Comparison of ENCODE assay signal across 24 mouse cellular contexts in genomic region chr8:93030664-93031063, GRCm38 (mm10). TPM values are rescaled to one million over a fixed set of nuclear protein-coding genes. Genes with fewer than 3 reads are reported as not detected.
DNase-seq lines count a peak whose midpoint lies in the region; ATAC-seq and TF ChIP-seq lines count a peak whose summit lies in the region.
"Had no signal": no experiment of that assay in that cellular context is flagged by ENCODE, and none has a peak within 500 bp of the region (broad histone marks: within the 10 kb centered on the region; RNA-seq: fewer than 3 reads in every experiment).

No protein-coding gene starts in this region.

- peak; percentile 43 for ATAC-seq in intestine, postnatal 0 days
- no peak for ATAC-seq in intestine, embryonic 16.5 days
- peak; percentile 72 to 83 for ATAC-seq in hematopoietic stem cell, adult 5-6 weeks (replicated peaks in 1 of 2; ENCODE audit: insufficient read depth in 1 of 2, low FRiP score in 2 of 2, low TSS enrichment in 1 of 2, low read depth in 1 of 2, poor library complexity in 2 of 2, severe bottlenecking in 2 of 2)
- no peak for ATAC-seq in hindbrain, postnatal 0 days
- ATAC-seq: forebrain, embryonic 13.5 days; forebrain, postnatal 0 days; inflammation-experienced regulatory T-cells, adult 6 months had no signal

- no peak overlapping the region for H3K4me3 ChIP-seq in intestine, postnatal 0 days (ENCODE audit: low read depth, low read length)
- H3K4me3 ChIP-seq in intestine, embryonic 16.5 days (ENCODE audit: low read length): no peak overlapping the region
- H3K4me3 ChIP-seq in CH12.LX (replicated peaks in 1 of 3; ENCODE audit: low read depth in 2 of 3, low read length in 2 of 3, poor library complexity in 1 of 3): no peak overlapping the region
- no peak overlapping the region for H3K4me3 ChIP-seq in layer of hippocampus, adult 2 months
- no peak overlapping the region for H3K4me3 ChIP-seq in hindbrain, postnatal 0 days (ENCODE audit: low read length)
- H3K4me3 ChIP-seq: embryonic facial prominence, embryonic 13.5 days; forebrain, embryonic 13.5 days; heart, adult 2 months; heart, embryonic 15.5 days; hindbrain, embryonic 15.5 days had no signal

- dilution Hi-C loops in CH12.LX (cut with MboI; ENCODE audit: extremely low pct_ligation_motif_present, extremely low pct_unique_long_range_greater_than_20kb, low sequenced_read_pairs): no loop called here

- TF ChIP-seq POLR2A in CH12.LX (IDR thresholded peaks at IDR 0.05; ENCODE audit: low read depth, low read length): no peak

- in situ Hi-C loops in CH12.LX (cut with MboI; ENCODE audit: low pct_ligation_motif_present, low pct_unique_long_range_greater_than_20kb, low sequenced_read_pairs): no loop called here

- TF ChIP-seq CTCF in intestine, postnatal 0 days (IDR thresholded peaks at IDR 0.05; ENCODE audit: low read depth): no peak
- no peak for TF ChIP-seq CTCF in CH12.LX (conservative IDR thresholded peaks at IDR 0.05 in 1 of 2, IDR thresholded peaks at IDR 0.05 in 1 of 2; ENCODE audit: low read depth in 2 of 2, low read length in 2 of 2)
- TF ChIP-seq CTCF in layer of hippocampus, adult 2 months (conservative IDR thresholded peaks at IDR 0.05): no peak
- no peak for TF ChIP-seq CTCF in hindbrain, postnatal 0 days (IDR thresholded peaks at IDR 0.05; ENCODE audit: low read depth)

- H3K9ac ChIP-seq in intestine, postnatal 0 days (ENCODE audit: low read depth, low read length): no peak overlapping the region
- no peak overlapping the region for H3K9ac ChIP-seq in intestine, embryonic 16.5 days (ENCODE audit: low read depth, low read length)
- no peak overlapping the region for H3K9ac ChIP-seq in CH12.LX (ENCODE audit: insufficient read depth, low read depth)
- no peak overlapping the region for H3K9ac ChIP-seq in hindbrain, postnatal 0 days (replicated peaks; ENCODE audit: low read length)
- H3K9ac ChIP-seq: embryonic facial prominence, embryonic 13.5 days; forebrain, embryonic 13.5 days; forebrain, postnatal 0 days; heart, embryonic 15.5 days; hindbrain, embryonic 15.5 days had no signal

- 50% methylated on average over 2 of the region's 2 CpGs for WGBS in intestine, postnatal 0 days
- WGBS in intestine, embryonic 16.5 days: 67% methylated on average over 2 of the region's 2 CpGs
- 64% methylated on average over 2 of the region's 2 CpGs for WGBS in hindbrain, postnatal 0 days

- H3K27me3 ChIP-seq in intestine, postnatal 0 days (replicated peaks; ENCODE audit: control insufficient read depth, insufficient read depth, low read length): no peaks in the 10 kb centered on the region
- H3K27me3 ChIP-seq in intestine, embryonic 16.5 days (replicated peaks; ENCODE audit: control insufficient read depth, insufficient read depth, low read length): no peaks in the 10 kb centered on the region
- no peaks in the 10 kb centered on the region for H3K27me3 ChIP-seq in CH12.LX (replicated peaks)
- H3K27me3 ChIP-seq in hindbrain, postnatal 0 days (ENCODE audit: insufficient read depth, low read length): no peaks in the 10 kb centered on the region
- H3K27me3 ChIP-seq: embryonic facial prominence, embryonic 13.5 days; forebrain, embryonic 13.5 days; heart, embryonic 15.5 days; hindbrain, embryonic 15.5 days had no signal

- TF ChIP-seq RAD21 in CH12.LX (IDR thresholded peaks at IDR 0.05; ENCODE audit: low read depth, low read length): no peak

- DNase-seq in CH12.LX (ENCODE audit: extremely low read depth): peak; percentile 6
- DNase-seq in layer of hippocampus, adult 2 months (ENCODE audit: low spot score in 2 of 2): no peak
- DNase-seq in gastrocnemius, adult 8-10 months (ENCODE audit: low spot score in 2 of 2): no peak
- no peak for DNase-seq in hindbrain, postnatal 0 days (ENCODE audit: low spot score)
- DNase-seq: adrenal gland, postnatal 10 days; cerebellum, adult 18-20 months; cerebellum, adult 9-11 months; cerebellum, postnatal 36 days; forebrain, postnatal 0 days; gastrocnemius, postnatal 10 days; heart, adult 2 months; kidney, adult 18-20 months had no signal

- H3K27ac ChIP-seq in intestine, postnatal 0 days (ENCODE audit: low read depth, low read length): no peak overlapping the region
- H3K27ac ChIP-seq in intestine, embryonic 16.5 days (ENCODE audit: low read length): no peak overlapping the region
- H3K27ac ChIP-seq in CH12.LX (ENCODE audit: insufficient read depth, low read depth): no peak overlapping the region
- no peak overlapping the region for H3K27ac ChIP-seq in layer of hippocampus, adult 2 months
- no peak overlapping the region for H3K27ac ChIP-seq in hindbrain, postnatal 0 days
- H3K27ac ChIP-seq: embryonic facial prominence, embryonic 13.5 days; forebrain, embryonic 13.5 days; heart, adult 2 months; heart, embryonic 15.5 days; hindbrain, embryonic 15.5 days had no signal

- no peaks in the 10 kb centered on the region for H3K36me3 ChIP-seq in intestine, postnatal 0 days (ENCODE audit: control insufficient read depth, insufficient read depth)
- no peaks in the 10 kb centered on the region for H3K36me3 ChIP-seq in intestine, embryonic 16.5 days (ENCODE audit: control insufficient read depth, insufficient read depth, low read length)
- no peaks in the 10 kb centered on the region for H3K36me3 ChIP-seq in CH12.LX (replicated peaks in 1 of 2; ENCODE audit: control insufficient read depth in 1 of 2, insufficient read depth in 1 of 2, low read length in 1 of 2)
- no peaks in the 10 kb centered on the region for H3K36me3 ChIP-seq in hindbrain, postnatal 0 days (ENCODE audit: insufficient read depth, low read length)
- H3K36me3 ChIP-seq: embryonic facial prominence, embryonic 13.5 days; heart, embryonic 15.5 days; hindbrain, embryonic 15.5 days had no signal

- no peaks in the 10 kb centered on the region for H3K4me1 ChIP-seq in intestine, postnatal 0 days (replicated peaks; ENCODE audit: control insufficient read depth, insufficient read depth, low read length)
- no peaks in the 10 kb centered on the region for H3K4me1 ChIP-seq in intestine, embryonic 16.5 days (ENCODE audit: control insufficient read depth, insufficient read depth, low read length)
- H3K4me1 ChIP-seq in CH12.LX (ENCODE audit: control insufficient read depth in 1 of 2, insufficient read depth in 2 of 2): no peaks in the 10 kb centered on the region
- no peaks in the 10 kb centered on the region for H3K4me1 ChIP-seq in hindbrain, postnatal 0 days (ENCODE audit: insufficient read depth, low read length)
- H3K4me1 ChIP-seq: embryonic facial prominence, embryonic 13.5 days; forebrain, embryonic 13.5 days; heart, embryonic 15.5 days; hindbrain, embryonic 15.5 days had no signal

- H3K79me2 ChIP-seq in CH12.LX (replicated peaks; ENCODE audit: control insufficient read depth, extremely low read depth, insufficient read depth, poor library complexity, severe bottlenecking): no peaks in the 10 kb centered on the region

- H3K4me2 ChIP-seq in intestine, postnatal 0 days (replicated peaks; ENCODE audit: low read depth): no peak overlapping the region
- H3K4me2 ChIP-seq in intestine, embryonic 16.5 days (ENCODE audit: low read depth, low read length): no peak overlapping the region
- no peak overlapping the region for H3K4me2 ChIP-seq in CH12.LX (ENCODE audit: insufficient read depth, low read depth, poor library complexity, severe bottlenecking)
- no peak overlapping the region for H3K4me2 ChIP-seq in hindbrain, postnatal 0 days (ENCODE audit: low read depth, low read length)
- H3K4me2 ChIP-seq: embryonic facial prominence, embryonic 13.5 days; forebrain, embryonic 13.5 days; heart, embryonic 11.5 days; heart, embryonic 15.5 days; hindbrain, embryonic 15.5 days had no signal

- H3K9me3 ChIP-seq in intestine, postnatal 0 days (ENCODE audit: control insufficient read depth): no peaks in the 10 kb centered on the region
- no peaks in the 10 kb centered on the region for H3K9me3 ChIP-seq in intestine, embryonic 16.5 days (ENCODE audit: control insufficient read depth, low read length)
- H3K9me3 ChIP-seq in CH12.LX (replicated peaks; ENCODE audit: low read length): peaks cover 3% of the 10 kb centered on the region
- H3K9me3 ChIP-seq in hindbrain, postnatal 0 days (ENCODE audit: low read length): no peaks in the 10 kb centered on the region
- H3K9me3 ChIP-seq: embryonic facial prominence, embryonic 13.5 days; forebrain, embryonic 13.5 days; heart, embryonic 15.5 days; hindbrain, embryonic 15.5 days had no signal

- no peak for TF ChIP-seq EP300 in CH12.LX (IDR thresholded peaks at IDR 0.05; ENCODE audit: low read length)

TF ChIP-seq in CH12.LX, 34 proteins besides CTCF, POLR2A, EP300 and RAD21 (continues in another document):
- TF ChIP-seq SIN3A (IDR thresholded peaks at IDR 0.05; ENCODE audit: low read length): no peak
- TF ChIP-seq USF2 (conservative IDR thresholded peaks at IDR 0.05; ENCODE audit: low read depth, low read length): no peak
- no peak for TF ChIP-seq MAX (IDR thresholded peaks at IDR 0.05; ENCODE audit: low read length)
- no peak for TF ChIP-seq RCOR1 (conservative IDR thresholded peaks at IDR 0.05; ENCODE audit: low read depth, low read length)
- TF ChIP-seq MXI1 (IDR thresholded peaks at IDR 0.05; ENCODE audit: low read depth, low read length): no peak
- TF ChIP-seq ZKSCAN1 (IDR thresholded peaks at IDR 0.05; ENCODE audit: borderline replicate concordance, low read depth, low read length): no peak
- no peak for TF ChIP-seq JUN (IDR thresholded peaks at IDR 0.05; ENCODE audit: insufficient read depth, low read depth, low read length)

RNA-seq across cellular contexts. Expression of gene Ces1a, which starts 17.3 kb away (rescaled TPM):
- polyA plus RNA-seq in intestine, postnatal 0 days (2015; fragmentation: Nextera tagmentation; extraction: Ambion mirVana): not detected in 2 replicates
- not detected in 2 replicates for polyA plus RNA-seq in intestine, embryonic 16.5 days (2015; fragmentation: Nextera tagmentation; extraction: Ambion mirVana)
- total RNA-seq in CH12.LX (2012; rRNA removed) (not detected in 2 replicates), CH12.LX (2014; rRNA removed) (not detected in 2 replicates)
- not detected in 2 replicates for polyA plus RNA-seq in CH12.LX (2012; ENCODE audit: insufficient read length, low read depth)
- total RNA-seq in hematopoietic stem cell, adult 5-6 weeks (2017): not detected in 2 replicates
- not detected for total RNA-seq in layer of hippocampus, adult 2 months (2021)
- total RNA-seq in gastrocnemius, adult 8-10 months (2022): not detected
- total RNA-seq in hindbrain, postnatal 0 days (2014; rRNA removed): not detected in 2 replicates
- not detected in 2 replicates for polyA plus RNA-seq in hindbrain, postnatal 0 days (2015; fragmentation: Nextera tagmentation; extraction: Ambion mirVana)
- total RNA-seq: adrenal gland, postnatal 10 days; forebrain, postnatal 0 days; gastrocnemius, postnatal 10 days; gastrocnemius, postnatal 4 days; heart, adult 2 months; heart, postnatal 25 days had no signal
- polyA plus RNA-seq: forebrain, embryonic 13.5 days; forebrain, postnatal 0 days; heart, adult 2 months; heart, embryonic 11.5 days; heart, embryonic 15.5 days; hindbrain, embryonic 11.5 days; hindbrain, embryonic 15.5 days; inflammation-experienced regulatory T-cells, adult 6 months had no signal

RNA-seq across cellular contexts. Expression of gene Ces1b, which starts 49.2 kb away (rescaled TPM):
- polyA plus RNA-seq in intestine, postnatal 0 days (2015; fragmentation: Nextera tagmentation; extraction: Ambion mirVana): 0.10 TPM in 1 of 2 replicates, not detected in the other
- 0.11 and 0.15 TPM in 2 replicates for polyA plus RNA-seq in intestine, embryonic 16.5 days (2015; fragmentation: Nextera tagmentation; extraction: Ambion mirVana)
- not detected in 2 replicates for total RNA-seq in CH12.LX (2012; rRNA removed)
- not detected in 2 replicates for total RNA-seq in CH12.LX (2014; rRNA removed)
- not detected in 2 replicates for polyA plus RNA-seq in CH12.LX (2012; ENCODE audit: insufficient read length, low read depth)
- total RNA-seq in hematopoietic stem cell, adult 5-6 weeks (2017): not detected in 2 replicates
- total RNA-seq in layer of hippocampus, adult 2 months (2021): not detected
- total RNA-seq in gastrocnemius, adult 8-10 months (2022): not detected
- not detected in 2 replicates for total RNA-seq in hindbrain, postnatal 0 days (2014; rRNA removed)
- polyA plus RNA-seq in hindbrain, postnatal 0 days (2015; fragmentation: Nextera tagmentation; extraction: Ambion mirVana): not detected in 2 replicates
- total RNA-seq: forebrain, postnatal 0 days; gastrocnemius, postnatal 10 days; gastrocnemius, postnatal 4 days; heart, adult 2 months; heart, postnatal 25 days had no signal
- polyA plus RNA-seq: embryonic facial prominence, embryonic 13.5 days; forebrain, embryonic 13.5 days; forebrain, postnatal 0 days; heart, adult 2 months; heart, embryonic 11.5 days; hindbrain, embryonic 11.5 days; hindbrain, embryonic 15.5 days; inflammation-experienced regulatory T-cells, adult 6 months had no signal

Comparison
In these comparisons a context has a peak if more than half of its experiments do, and no peak if none do; other contexts are left out.
1. ATAC-seq: peak in intestine, postnatal 0 days (single experiment) and hematopoietic stem cell, adult 5-6 weeks (2 of 2); none in intestine, embryonic 16.5 days (single experiment) and hindbrain, postnatal 0 days (single experiment).